Mouse (Mus musculus): ENCODE results near the gene Ptpn5. TPM values are rescaled to one million over a fixed set of nuclear protein-coding genes. Genes with fewer than 3 reads are reported as not detected.
A peak's percentile ranks its signal among the peaks of the same experiment; 100 is the strongest.

Ptpn5 gene
- 1 to 10 TPM in 1 of 2 experiments, under 1 TPM in 1; 0.81 to 1.5 TPM for total RNA-seq (2021)
- long read RNA-seq, experiment 1 = 0 reads
- long read RNA-seq, experiment 2, partial matches to known transcripts = 0 of 2 reads
- long read RNA-seq, experiment 2, other reads (novel, unspliced or antisense) = 1 of 2 reads

- DNase-seq = no peak
These were observed at the start of gene Ptpn5 for GRCm38 (mm10) chr7:47133331-47133730. Ptpn5 (minus strand) TSS chr7:47133684.

GRCm38 (mm10) chr7:47170814-47171213, 37.3 kb upstream of the Ptpn5 start:
- DNase-seq = no peak

- no peak for DNase-seq
These were observed 31.5 kb upstream of the Ptpn5 start for GRCm38 (mm10) chr7:47165028-47165427.

GRCm38 (mm10) chr7:47163203-47163602, 29.7 kb upstream of the Ptpn5 start:
- DNase-seq = no peak

- DNase-seq = no peak
These were observed 25.0 kb upstream of the Ptpn5 start for GRCm38 (mm10) chr7:47158451-47158850.

- DNase-seq = no peak
These were observed 24.3 kb upstream of the Ptpn5 start for GRCm38 (mm10) chr7:47157743-47158142.

- no peak for DNase-seq
These were observed 22.4 kb upstream of the Ptpn5 start for GRCm38 (mm10) chr7:47155849-47156248.

- DNase-seq = no peak
These were observed 21.9 kb upstream of the Ptpn5 start for GRCm38 (mm10) chr7:47155396-47155795.

GRCm38 (mm10) chr7:47150420-47151061, 17.1 kb upstream of the Ptpn5 start:
- peak; percentile 56 for DNase-seq

- no peak for DNase-seq
These were observed 14.8 kb upstream of the Ptpn5 start for GRCm38 (mm10) chr7:47148298-47148697.

GRCm38 (mm10) chr7:47146034-47146812, 12.7 kb upstream of the Ptpn5 start:
- peak; percentile 64 for DNase-seq

- DNase-seq = peak; percentile 8
These were observed 10.8 kb upstream of the Ptpn5 start for GRCm38 (mm10) chr7:47144299-47144698.

GRCm38 (mm10) chr7:47139823-47140325, 6.4 kb upstream of the Ptpn5 start:
- DNase-seq = no peak

- no peak for DNase-seq
These were observed 1.1 kb upstream of the Ptpn5 start for GRCm38 (mm10) chr7:47134570-47134969.

- DNase-seq = no peak
These were observed 588 bp downstream of the Ptpn5 start for GRCm38 (mm10) chr7:47132931-47133260.

GRCm38 (mm10) chr7:47132180-47132930, 1.1 kb downstream of the Ptpn5 start:
- DNase-seq = peak; percentile 29

GRCm38 (mm10) chr7:47131840-47132179, 1.7 kb downstream of the Ptpn5 start:
- DNase-seq = no peak

- DNase-seq = no peak
These were observed 2.2 kb downstream of the Ptpn5 start for GRCm38 (mm10) chr7:47131258-47131657.

GRCm38 (mm10) chr7:47122026-47122425, 11.5 kb downstream of the Ptpn5 start:
- no peak for DNase-seq

- no peak for DNase-seq
These were observed 16.8 kb downstream of the Ptpn5 start for GRCm38 (mm10) chr7:47116666-47117065.

- DNase-seq = no peak
These were observed 18.0 kb downstream of the Ptpn5 start for GRCm38 (mm10) chr7:47115491-47115890.

GRCm38 (mm10) chr7:47113383-47113782, 20.1 kb downstream of the Ptpn5 start:
- no peak for DNase-seq

GRCm38 (mm10) chr7:47112036-47112435, 21.4 kb downstream of the Ptpn5 start:
- DNase-seq = no peak
